Mouse (Mus musculus) 416B (cell line): ENCODE measurements around the gene Cadps2.

ENCODE experiments used
- DNase-seq: peaks from one replicate; pipeline ENCODE4 v3.0.0; 2011; ENCODE audit warnings: low read depth

The Cadps2 gene

GRCm38 (mm10) chr6:23758249-23758648 lies 81.0 kb downstream of the Cadps2 start:
- DNase-seq, result peak; percentile 39

- no peak for DNase-seq
These were observed 90.4 kb downstream of the Cadps2 start for GRCm38 (mm10) chr6:23748823-23749222.

- DNase-seq, result no peak
These were observed 99.2 kb downstream of the Cadps2 start for GRCm38 (mm10) chr6:23740010-23740409.

GRCm38 (mm10) chr6:23732750-23733149 lies 106.5 kb downstream of the Cadps2 start:
- DNase-seq, result no peak

- peak; percentile 9 for DNase-seq
These were observed 110.6 kb downstream of the Cadps2 start for GRCm38 (mm10) chr6:23728620-23729019.

- no peak for DNase-seq
These were observed 115.5 kb downstream of the Cadps2 start for GRCm38 (mm10) chr6:23723697-23724096.

GRCm38 (mm10) chr6:23720401-23720800 lies 118.8 kb downstream of the Cadps2 start:
- no peak for DNase-seq

GRCm38 (mm10) chr6:23707506-23707905 lies 131.7 kb downstream of the Cadps2 start:
- no peak for DNase-seq

- no peak for DNase-seq
These were observed 138.3 kb downstream of the Cadps2 start for GRCm38 (mm10) chr6:23700879-23701278.

- no peak for DNase-seq
These were observed 161.0 kb downstream of the Cadps2 start for GRCm38 (mm10) chr6:23678172-23678571.

- DNase-seq, result no peak
These were observed 184.2 kb downstream of the Cadps2 start, which contains the start of gene Rnf148 for GRCm38 (mm10) chr6:23655036-23655435. Gene Rnf148, minus strand, starts transcription at chr6:23655136.

GRCm38 (mm10) chr6:23650205-23650604 lies 189.0 kb downstream of the Cadps2 start, which contains the start of gene Rnf133:
Gene Rnf133, minus strand, starts transcription at chr6:23650305.
- no peak for DNase-seq

GRCm38 (mm10) chr6:23648732-23649131 lies 190.5 kb downstream of the Cadps2 start:
- DNase-seq, result peak; percentile 14

GRCm38 (mm10) chr6:23647627-23648247 lies 191.5 kb downstream of the Cadps2 start:
- DNase-seq, result no peak

GRCm38 (mm10) chr6:23637081-23637480 lies 202.1 kb downstream of the Cadps2 start:
- DNase-seq, result peak; percentile 38

- peak; percentile 1 for DNase-seq
These were observed 204.0 kb downstream of the Cadps2 start for GRCm38 (mm10) chr6:23635208-23635607.

GRCm38 (mm10) chr6:23634016-23634415 lies 205.2 kb downstream of the Cadps2 start:
- DNase-seq, result no peak

- DNase-seq, result no peak
These were observed 208.8 kb downstream of the Cadps2 start for GRCm38 (mm10) chr6:23630465-23630864.

- DNase-seq, result no peak
These were observed 264.1 kb downstream of the Cadps2 start for GRCm38 (mm10) chr6:23575102-23575501.

GRCm38 (mm10) chr6:23573750-23574149 lies 265.5 kb downstream of the Cadps2 start:
- no peak for DNase-seq

GRCm38 (mm10) chr6:23572401-23572800 lies 266.8 kb downstream of the Cadps2 start:
- no peak for DNase-seq

GRCm38 (mm10) chr6:23569686-23570085 lies 269.5 kb downstream of the Cadps2 start:
- no peak for DNase-seq

GRCm38 (mm10) chr6:23568688-23569087 lies 270.5 kb downstream of the Cadps2 start:
- no peak for DNase-seq

GRCm38 (mm10) chr6:23567651-23568050 lies 271.6 kb downstream of the Cadps2 start:
- no peak for DNase-seq
